Mouse (Mus musculus): ENCODE measurements at regions not wholly inside any gene's neighbourhood (a gene's known extent, or its start where the extent isn't known, plus 50 kb on each side); places are given as distances from the start of the nearest gene placed in this dataset.

GRCm38 (mm10) chr4:45673081-45673819 lies 125.6 kb upstream of the Aldh1b1 start:
- Histone ChIP-seq H3K27ac (ENCODE audit: insufficient read depth, low read length) (no peak overlapping the region), H3K27me3 (ENCODE audit: control insufficient read depth, insufficient read depth, low read length) (no peaks in the 10 kb centered on the region), H3K36me3 (ENCODE audit: control insufficient read depth, insufficient read depth, low read length) (no peaks in the 10 kb centered on the region), H3K4me3 (ENCODE audit: extremely low read depth, insufficient read depth, insufficient read length) (no peak overlapping the region), H3K4me1 (ENCODE audit: control insufficient read depth, insufficient read depth, insufficient read length) (no peaks in the 10 kb centered on the region)
- 56% methylated on average over 16 of the region's 16 CpGs for WGBS
- TF ChIP-seq CTCF (IDR thresholded peaks at IDR 0.05; ENCODE audit: extremely low read depth, insufficient read depth, insufficient read length, insufficient replicate concordance): no peak
- TF ChIP-seq POLR2A (IDR thresholded peaks at IDR 0.05; ENCODE audit: low read depth, low read length): no peak
- DNase-seq (ENCODE audit: low read depth in 1 of 2, low spot score in 2 of 2): no peak

- no peak for TF ChIP-seq POLR2A (IDR thresholded peaks at IDR 0.05; ENCODE audit: low read depth, low read length)
- no peak for TF ChIP-seq CTCF (IDR thresholded peaks at IDR 0.05; ENCODE audit: extremely low read depth, insufficient read depth, insufficient read length, insufficient replicate concordance)
- Histone ChIP-seq H3K4me3 (ENCODE audit: extremely low read depth, insufficient read depth, insufficient read length) (no peak overlapping the region), H3K27ac (ENCODE audit: insufficient read depth, low read length) (no peak overlapping the region), H3K27me3 (ENCODE audit: control insufficient read depth, insufficient read depth, low read length) (no peaks in the 10 kb centered on the region), H3K36me3 (ENCODE audit: control insufficient read depth, insufficient read depth, low read length) (no peaks in the 10 kb centered on the region), H3K4me1 (ENCODE audit: control insufficient read depth, insufficient read depth, insufficient read length) (no peaks in the 10 kb centered on the region)
- WGBS: 53% methylated on average over 16 of the region's 16 CpGs
- DNase-seq (ENCODE audit: low read depth in 1 of 2, low spot score in 2 of 2): no peak
Observed at GRCm38 (mm10) chr4:45672262-45673076, 126.4 kb upstream of the Aldh1b1 start.

- TF ChIP-seq POLR2A (IDR thresholded peaks at IDR 0.05; ENCODE audit: low read depth, low read length): no peak
- no peak for TF ChIP-seq CTCF (IDR thresholded peaks at IDR 0.05; ENCODE audit: extremely low read depth, insufficient read depth, insufficient read length, insufficient replicate concordance)
- DNase-seq (ENCODE audit: low read depth in 1 of 2, low spot score in 2 of 2): no peak
- Histone ChIP-seq H3K4me3 (ENCODE audit: extremely low read depth, insufficient read depth, insufficient read length) (no peak overlapping the region), H3K27me3 (ENCODE audit: control insufficient read depth, insufficient read depth, low read length) (no peaks in the 10 kb centered on the region), H3K27ac (ENCODE audit: insufficient read depth, low read length) (no peak overlapping the region), H3K36me3 (ENCODE audit: control insufficient read depth, insufficient read depth, low read length) (no peaks in the 10 kb centered on the region), H3K4me1 (ENCODE audit: control insufficient read depth, insufficient read depth, insufficient read length) (no peaks in the 10 kb centered on the region)
- WGBS: 86% methylated on average over 8 of the region's 8 CpGs
Observed at GRCm38 (mm10) chr4:45664372-45664771, 132.1 kb upstream of the Shb start.

GRCm38 (mm10) chr4:45657350-45657978 lies 125.2 kb upstream of the Shb start:
- no peak for TF ChIP-seq CTCF (IDR thresholded peaks at IDR 0.05; ENCODE audit: extremely low read depth, insufficient read depth, insufficient read length, insufficient replicate concordance)
- TF ChIP-seq POLR2A (IDR thresholded peaks at IDR 0.05; ENCODE audit: low read depth, low read length): no peak
- no peak overlapping the region for H3K27ac ChIP-seq (ENCODE audit: insufficient read depth, low read length)
- no peaks in the 10 kb centered on the region for H3K27me3 ChIP-seq (ENCODE audit: control insufficient read depth, insufficient read depth, low read length)
- no peak for DNase-seq (ENCODE audit: low read depth in 1 of 2, low spot score in 2 of 2)
- no peak overlapping the region for H3K4me3 ChIP-seq (ENCODE audit: extremely low read depth, insufficient read depth, insufficient read length)
- peaks cover 2% of the 10 kb centered on the region; the same call in 1 of the 2 replicates for H3K4me1 ChIP-seq (ENCODE audit: control insufficient read depth, insufficient read depth, insufficient read length)
- WGBS: 58% methylated on average over 5 of the region's 5 CpGs
- H3K36me3 ChIP-seq (ENCODE audit: control insufficient read depth, insufficient read depth, low read length): no peaks in the 10 kb centered on the region

- Histone ChIP-seq H3K27ac (ENCODE audit: insufficient read depth, low read length) (no peak overlapping the region), H3K4me3 (ENCODE audit: extremely low read depth, insufficient read depth, insufficient read length) (no peak overlapping the region), H3K27me3 (ENCODE audit: control insufficient read depth, insufficient read depth, low read length) (no peaks in the 10 kb centered on the region), H3K36me3 (ENCODE audit: control insufficient read depth, insufficient read depth, low read length) (no peaks in the 10 kb centered on the region), H3K4me1 (ENCODE audit: control insufficient read depth, insufficient read depth, insufficient read length) (peaks cover 2% of the 10 kb centered on the region; the same call in 1 of the 2 replicates)
- WGBS: 31% methylated on average over 5 of the region's 5 CpGs
- DNase-seq (ENCODE audit: low read depth in 1 of 2, low spot score in 2 of 2): no peak
- TF ChIP-seq CTCF (IDR thresholded peaks at IDR 0.05; ENCODE audit: extremely low read depth, insufficient read depth, insufficient read length, insufficient replicate concordance) (no peak), POLR2A (IDR thresholded peaks at IDR 0.05; ENCODE audit: low read depth, low read length) (no peak)
Observed at GRCm38 (mm10) chr4:45655780-45656179, 123.5 kb upstream of the Shb start.

GRCm38 (mm10) chr4:45654804-45655155 lies 122.5 kb upstream of the Shb start:
- Histone ChIP-seq H3K4me1 (ENCODE audit: control insufficient read depth, insufficient read depth, insufficient read length) (peaks cover 2% of the 10 kb centered on the region; the same call in 1 of the 2 replicates), H3K36me3 (ENCODE audit: control insufficient read depth, insufficient read depth, low read length) (no peaks in the 10 kb centered on the region), H3K27ac (ENCODE audit: insufficient read depth, low read length) (no peak overlapping the region), H3K4me3 (ENCODE audit: extremely low read depth, insufficient read depth, insufficient read length) (no peak overlapping the region), H3K27me3 (ENCODE audit: control insufficient read depth, insufficient read depth, low read length) (no peaks in the 10 kb centered on the region)
- 69% methylated on average over 4 of the region's 4 CpGs for WGBS
- no peak for DNase-seq (ENCODE audit: low read depth in 1 of 2, low spot score in 2 of 2)
- TF ChIP-seq POLR2A (IDR thresholded peaks at IDR 0.05; ENCODE audit: low read depth, low read length) (no peak), CTCF (IDR thresholded peaks at IDR 0.05; ENCODE audit: extremely low read depth, insufficient read depth, insufficient read length, insufficient replicate concordance) (no peak)
